Mouse (Mus musculus): ENCODE measurements around the gene Ackr1. TPM values are rescaled to one million over a fixed set of nuclear protein-coding genes. Genes with fewer than 3 reads are reported as not detected.

Ackr1 gene
- 18.6 and 19.9 TPM in 2 replicates for polyA plus RNA-seq (2015; fragmentation: Nextera tagmentation; extraction: Ambion mirVana)

DNA sequence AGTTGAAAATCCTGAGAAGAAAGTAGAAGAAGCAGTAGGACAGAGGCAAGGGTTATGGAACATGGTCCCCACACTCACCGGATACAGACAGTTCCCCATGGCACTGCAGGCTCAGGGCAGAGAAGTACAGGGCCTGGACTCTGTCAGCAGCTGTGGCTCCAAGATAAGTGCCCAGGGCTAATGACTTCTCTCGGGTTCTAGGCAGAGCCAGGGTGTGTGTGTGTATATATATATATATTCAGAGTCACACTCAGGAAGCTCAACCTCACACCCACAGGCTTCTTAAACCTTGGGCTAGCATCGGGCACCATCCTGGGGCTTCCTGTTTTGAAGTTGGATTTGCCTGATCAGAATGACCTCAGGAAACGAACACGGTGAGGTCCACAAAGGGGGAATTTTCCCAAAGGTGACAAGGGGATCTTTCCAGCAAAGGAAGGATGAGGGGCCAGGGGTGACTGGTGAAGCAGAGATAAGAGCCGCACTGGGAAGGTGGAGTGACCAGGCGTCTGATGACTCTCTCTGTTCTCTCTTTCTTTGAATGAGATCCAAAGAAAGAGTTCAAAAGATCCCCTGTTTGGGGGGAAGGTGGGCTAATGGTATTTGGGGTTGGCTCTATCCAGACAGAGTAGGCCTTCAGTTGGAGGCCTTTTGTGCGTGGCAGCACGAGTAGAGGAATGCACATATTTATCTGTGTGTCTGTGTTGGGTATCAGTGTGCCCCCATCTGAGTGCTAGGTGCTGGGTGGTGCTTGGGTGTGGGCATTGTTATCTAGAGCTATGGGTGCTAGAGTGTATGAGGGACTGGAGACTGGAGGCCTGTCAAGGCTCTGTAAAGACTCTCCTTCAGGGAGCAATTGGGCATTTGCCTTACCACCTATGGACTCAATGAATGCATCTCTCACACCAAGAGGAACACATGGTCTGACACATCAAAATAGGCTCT is at the start of gene Ackr1:
Ackr1 (minus strand) TSS at position 439 of the 942 bp plus-strand sequence.
- H3K9me3 ChIP-seq = no peaks in the 10 kb centered on the region
- 75% methylated on average over 9 of the region's 9 CpGs for WGBS
- 0 out of 2 replicates have a peak, but pooled peaks cover 5% of the 10 kb centered on the region for H3K4me1 ChIP-seq (replicated peaks)
- no peak for ATAC-seq (ENCODE audit: low FRiP score, low read depth)
- H3K4me2 ChIP-seq = no peak within 1 kb of the TSS
- H3K9ac ChIP-seq = no peak within 1 kb of the TSS
- H3K27me3 ChIP-seq = no peaks in the 10 kb centered on the region
- peaks cover 18% of the 10 kb centered on the region for H3K36me3 ChIP-seq
- no peak within 1 kb of the TSS for H3K4me3 ChIP-seq
- H3K27ac ChIP-seq (replicated peaks) = no peak within 1 kb of the TSS

GRCm38 (mm10) chr1:173381436-173381835 is 47.9 kb upstream of the Ackr1 start:
- Histone ChIP-seq H3K4me3 (no peak overlapping the region), H3K27ac (replicated peaks) (no peak overlapping the region), H3K9me3 (no peaks in the 10 kb centered on the region), H3K27me3 (no peaks in the 10 kb centered on the region), H3K9ac (no peak overlapping the region), H3K4me2 (no peak overlapping the region), H3K4me1 (replicated peaks) (no peaks in the 10 kb centered on the region; the same call in 1 of the 2 replicates), H3K36me3 (no peaks in the 10 kb centered on the region)
- ATAC-seq (ENCODE audit: low FRiP score, low read depth) = no peak
- WGBS = 90% methylated on average over 6 of the region's 6 CpGs

DNA sequence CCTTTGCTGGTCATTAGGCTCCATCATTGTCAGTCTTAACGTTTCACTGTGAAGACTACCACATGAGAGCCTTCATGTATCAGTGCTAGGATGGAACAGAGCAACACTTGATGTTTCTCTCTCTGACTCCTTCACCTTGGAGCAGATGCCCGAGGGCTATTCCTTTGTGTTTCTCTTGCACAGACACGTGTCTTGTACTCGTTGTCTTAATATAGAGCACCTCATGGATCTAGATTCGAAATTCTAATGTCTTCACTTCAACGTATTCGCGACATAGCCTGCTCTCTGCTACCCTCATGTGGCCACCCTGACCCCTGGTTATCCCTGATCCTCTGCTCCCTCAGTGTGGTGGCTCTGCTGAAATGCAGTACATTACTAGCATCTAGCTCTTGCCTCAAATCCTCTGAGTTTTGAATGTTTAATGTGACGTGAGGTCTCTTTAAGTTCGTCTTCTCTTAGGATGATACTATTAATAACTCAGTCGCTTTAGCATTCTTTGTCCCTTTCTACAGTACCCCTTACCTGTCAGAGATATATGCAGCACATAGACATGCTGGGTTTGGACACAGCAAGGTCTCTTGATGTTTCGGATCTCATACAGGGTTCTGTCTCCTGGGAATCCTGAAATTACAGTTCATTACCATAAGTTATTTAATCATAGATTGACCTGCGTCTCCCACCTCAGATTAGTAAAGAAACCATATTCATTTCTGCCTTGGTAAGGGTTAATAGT is 44.0 kb upstream of the Ackr1 start:
- H3K27ac ChIP-seq (replicated peaks) = no peak overlapping the region
- H3K9ac ChIP-seq = no peak overlapping the region
- peak; percentile 92 for ATAC-seq (ENCODE audit: low FRiP score, low read depth)
- H3K4me3 ChIP-seq = no peak overlapping the region
- no peaks in the 10 kb centered on the region for H3K9me3 ChIP-seq
- 25% methylated on average over 13 of the region's 13 CpGs for WGBS
- H3K4me2 ChIP-seq = peak overlapping the region; percentile 20; the same call in 1 of the 2 replicates
- H3K36me3 ChIP-seq = no peaks in the 10 kb centered on the region
- H3K27me3 ChIP-seq = no peaks in the 10 kb centered on the region
- no peaks in the 10 kb centered on the region; the same call in 1 of the 2 replicates for H3K4me1 ChIP-seq (replicated peaks)

DNA sequence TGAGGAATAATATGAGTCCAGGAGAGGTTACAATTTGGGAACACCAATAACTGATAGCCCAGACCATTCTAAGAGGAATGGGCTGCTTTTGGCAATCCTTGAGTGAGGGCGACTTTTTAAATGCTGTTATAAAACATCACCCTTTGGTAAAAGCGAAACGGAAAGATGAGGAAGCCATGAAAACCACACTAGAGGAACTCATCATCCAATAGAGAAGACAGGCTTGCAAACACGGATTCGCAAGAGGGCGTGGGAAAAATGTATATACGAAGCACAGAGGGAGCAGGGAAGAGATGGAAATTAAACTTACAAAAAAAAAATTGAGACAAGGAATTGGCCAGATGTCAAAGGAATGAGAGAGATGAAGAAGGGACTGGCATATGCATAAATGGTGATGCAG is 40.5 kb upstream of the Ackr1 start:
- Histone ChIP-seq H3K4me2 (no peak overlapping the region), H3K9me3 (no peaks in the 10 kb centered on the region), H3K36me3 (no peaks in the 10 kb centered on the region), H3K4me3 (no peak overlapping the region), H3K27ac (replicated peaks) (no peak overlapping the region), H3K4me1 (replicated peaks) (no peaks in the 10 kb centered on the region; the same call in 1 of the 2 replicates), H3K27me3 (no peaks in the 10 kb centered on the region), H3K9ac (no peak overlapping the region)
- ATAC-seq (ENCODE audit: low FRiP score, low read depth) = no peak
- WGBS = 85% methylated on average over 7 of the region's 7 CpGs

DNA sequence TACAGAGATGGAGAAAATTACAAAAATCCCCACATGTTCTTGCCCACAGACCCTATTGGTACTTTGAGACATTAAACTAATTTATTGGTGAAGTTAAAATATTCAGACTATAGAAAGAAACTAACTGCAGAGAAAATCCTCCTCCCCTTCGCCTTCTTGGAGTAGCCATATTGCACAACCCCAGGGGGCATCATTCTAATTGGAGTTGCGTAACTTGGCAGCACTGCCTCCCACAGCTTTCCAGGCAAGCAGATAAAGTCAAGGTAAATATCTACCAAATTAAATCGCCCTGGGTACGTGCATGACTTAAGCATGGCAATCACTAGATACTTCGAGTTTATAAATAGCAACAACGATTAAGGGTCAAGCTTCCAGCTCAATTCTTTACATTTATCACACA is 38.0 kb upstream of the Ackr1 start:
- WGBS = 66% methylated on average over 6 of the region's 6 CpGs
- H3K27me3 ChIP-seq = no peaks in the 10 kb centered on the region
- no peak overlapping the region for H3K27ac ChIP-seq (replicated peaks)
- H3K4me1 ChIP-seq (replicated peaks) = peaks cover 7% of the 10 kb centered on the region
- no peaks in the 10 kb centered on the region for H3K36me3 ChIP-seq
- no peak overlapping the region for H3K9ac ChIP-seq
- H3K9me3 ChIP-seq = no peaks in the 10 kb centered on the region
- no peak overlapping the region for H3K4me2 ChIP-seq
- ATAC-seq (ENCODE audit: low FRiP score, low read depth) = no peak
- H3K4me3 ChIP-seq = no peak overlapping the region

GRCm38 (mm10) chr1:173370456-173370855 is 36.9 kb upstream of the Ackr1 start:
- H3K27me3 ChIP-seq = no peaks in the 10 kb centered on the region
- no peaks in the 10 kb centered on the region for H3K36me3 ChIP-seq
- H3K9me3 ChIP-seq = no peaks in the 10 kb centered on the region
- H3K4me2 ChIP-seq = no peak overlapping the region
- WGBS = 48% methylated on average over 6 of the region's 6 CpGs
- H3K9ac ChIP-seq = no peak overlapping the region
- H3K4me3 ChIP-seq = no peak overlapping the region
- no peak overlapping the region for H3K27ac ChIP-seq (replicated peaks)
- no peak for ATAC-seq (ENCODE audit: low FRiP score, low read depth)
- peaks cover 16% of the 10 kb centered on the region for H3K4me1 ChIP-seq (replicated peaks)

- Histone ChIP-seq H3K27me3 (no peaks in the 10 kb centered on the region), H3K36me3 (no peaks in the 10 kb centered on the region), H3K27ac (replicated peaks) (no peak overlapping the region), H3K4me2 (no peak overlapping the region), H3K9me3 (no peaks in the 10 kb centered on the region), H3K9ac (no peak overlapping the region), H3K4me3 (no peak overlapping the region), H3K4me1 (replicated peaks) (peaks cover 24% of the 10 kb centered on the region)
- 73% methylated on average over 2 of the region's 2 CpGs for WGBS
- ATAC-seq (ENCODE audit: low FRiP score, low read depth) = no peak
These were observed 36.1 kb upstream of the Ackr1 start for GRCm38 (mm10) chr1:173369611-173370010.

DNA sequence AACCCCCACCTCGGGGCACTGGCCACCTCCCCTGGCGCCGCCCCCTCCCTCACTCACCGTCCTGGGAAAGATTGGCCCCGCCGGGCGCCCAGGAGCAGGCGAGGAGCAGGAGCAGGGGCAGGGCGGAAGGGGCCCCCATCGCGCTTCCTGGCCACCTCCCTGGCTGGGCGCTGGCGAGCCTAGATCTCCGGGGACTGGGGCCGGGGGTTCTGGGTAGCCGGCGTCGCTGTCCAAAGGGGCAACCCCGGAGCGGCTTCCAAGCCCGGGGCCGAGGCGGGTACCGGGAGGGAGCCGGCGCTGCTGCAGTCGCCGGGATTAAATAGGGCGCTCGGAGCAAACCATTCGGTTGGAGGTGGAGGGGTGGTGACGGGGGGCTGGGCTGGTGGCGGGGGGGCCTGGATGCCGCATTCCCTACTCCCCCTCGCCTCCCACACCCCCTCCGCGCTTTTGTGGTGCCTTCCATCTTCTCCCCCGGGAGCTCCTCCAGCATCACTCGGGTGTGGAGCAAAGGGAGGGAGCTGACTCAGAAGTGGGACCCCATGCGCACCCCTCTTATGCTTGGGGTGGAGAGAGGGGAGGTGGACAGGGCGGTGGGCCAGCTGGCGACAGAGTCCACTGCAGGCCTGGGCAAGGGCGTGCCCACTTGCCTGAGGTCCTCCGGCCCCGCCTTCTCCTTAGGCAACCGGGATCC is 34.0 kb upstream of the Ackr1 start, which contains the start of gene Cadm3:
Cadm3 (minus strand) TSS at position 340 of the 691 bp plus-strand sequence.
- Histone ChIP-seq H3K4me1 (replicated peaks) (peaks cover 39% of the 10 kb centered on the region), H3K36me3 (no peaks in the 10 kb centered on the region), H3K4me3 (peak within 1 kb of the TSS; percentile 79), H3K4me2 (peak within 1 kb of the TSS; percentile 77), H3K9me3 (no peaks in the 10 kb centered on the region), H3K27me3 (no peaks in the 10 kb centered on the region), H3K27ac (replicated peaks) (peak within 1 kb of the TSS; percentile 94), H3K9ac (peak within 1 kb of the TSS; percentile 95)
- ATAC-seq (ENCODE audit: low FRiP score, low read depth) = peak; percentile 88
- WGBS = under 1% methylated on average over 42 of the region's 46 CpGs

- Histone ChIP-seq H3K9ac (peak overlapping the region; percentile 95), H3K4me2 (peak overlapping the region; percentile 77), H3K4me1 (replicated peaks) (peaks cover 39% of the 10 kb centered on the region), H3K36me3 (no peaks in the 10 kb centered on the region), H3K9me3 (no peaks in the 10 kb centered on the region), H3K4me3 (peak overlapping the region; percentile 79), H3K27me3 (no peaks in the 10 kb centered on the region), H3K27ac (replicated peaks) (peak overlapping the region; percentile 94)
- 0% methylated on average over 31 of the region's 31 CpGs for WGBS
- peak; percentile 71 for ATAC-seq (ENCODE audit: low FRiP score, low read depth)
These were observed 33.3 kb upstream of the Ackr1 start for GRCm38 (mm10) chr1:173366701-173367355.

- H3K27ac ChIP-seq (replicated peaks) = peak overlapping the region; percentile 94
- peaks cover 39% of the 10 kb centered on the region for H3K4me1 ChIP-seq (replicated peaks)
- H3K9me3 ChIP-seq = no peaks in the 10 kb centered on the region
- 2% methylated on average over 13 of the region's 13 CpGs for WGBS
- H3K27me3 ChIP-seq = no peaks in the 10 kb centered on the region
- H3K9ac ChIP-seq = peak overlapping the region; percentile 95
- H3K4me3 ChIP-seq = peak overlapping the region; percentile 79
- H3K36me3 ChIP-seq = no peaks in the 10 kb centered on the region
- peak; percentile 44 for ATAC-seq (ENCODE audit: low FRiP score, low read depth)
- peak overlapping the region; percentile 77 for H3K4me2 ChIP-seq
These were observed 32.4 kb upstream of the Ackr1 start for GRCm38 (mm10) chr1:173365970-173366409.

GRCm38 (mm10) chr1:173364125-173364800 is 30.7 kb upstream of the Ackr1 start:
- WGBS = 81% methylated on average over 4 of the region's 4 CpGs
- Histone ChIP-seq H3K27me3 (no peaks in the 10 kb centered on the region), H3K9ac (no peak overlapping the region), H3K4me1 (replicated peaks) (peaks cover 56% of the 10 kb centered on the region), H3K4me3 (no peak overlapping the region), H3K27ac (replicated peaks) (no peak overlapping the region), H3K9me3 (no peaks in the 10 kb centered on the region), H3K4me2 (peak overlapping the region; percentile 77; the same call in 1 of the 2 replicates), H3K36me3 (no peaks in the 10 kb centered on the region)
- no peak for ATAC-seq (ENCODE audit: low FRiP score, low read depth)

All from hindbrain, embryonic 15.5 days (tissue).